Mouse (Mus musculus) skeletal muscle tissue, adult 2 months (tissue): ENCODE measurements around the gene Igsf8.

Experiments used
- DNase-seq: peaks from one replicate; pipeline ENCODE4 v3.0.0-alpha.2; 2012; ENCODE audit warnings: low read depth, low spot score

Gene Igsf8

DNA sequence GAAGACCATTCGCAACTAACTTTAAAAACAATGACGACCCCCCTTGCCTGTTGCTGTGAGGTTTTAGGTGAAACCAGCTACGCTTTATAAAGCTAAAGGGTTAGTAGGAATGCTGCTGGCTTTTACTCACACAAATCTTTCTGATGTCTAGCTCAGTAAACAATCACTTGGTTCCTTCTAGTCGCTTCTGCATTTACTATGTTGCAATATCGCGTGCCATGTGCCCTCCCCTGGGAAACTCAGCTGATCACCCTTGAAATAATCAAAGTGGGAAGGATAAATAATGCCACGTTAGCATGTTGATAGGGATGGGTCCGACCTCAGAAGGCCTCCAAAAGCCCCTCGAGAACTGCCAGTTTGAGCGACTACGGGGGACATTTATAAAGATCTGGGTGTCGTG lies 85.9 kb downstream of the Igsf8 start:
- DNase-seq: no peak

GRCm38 (mm10) chr1:172349504-172349903 lies 88.1 kb downstream of the Igsf8 start:
- no peak for DNase-seq

DNA sequence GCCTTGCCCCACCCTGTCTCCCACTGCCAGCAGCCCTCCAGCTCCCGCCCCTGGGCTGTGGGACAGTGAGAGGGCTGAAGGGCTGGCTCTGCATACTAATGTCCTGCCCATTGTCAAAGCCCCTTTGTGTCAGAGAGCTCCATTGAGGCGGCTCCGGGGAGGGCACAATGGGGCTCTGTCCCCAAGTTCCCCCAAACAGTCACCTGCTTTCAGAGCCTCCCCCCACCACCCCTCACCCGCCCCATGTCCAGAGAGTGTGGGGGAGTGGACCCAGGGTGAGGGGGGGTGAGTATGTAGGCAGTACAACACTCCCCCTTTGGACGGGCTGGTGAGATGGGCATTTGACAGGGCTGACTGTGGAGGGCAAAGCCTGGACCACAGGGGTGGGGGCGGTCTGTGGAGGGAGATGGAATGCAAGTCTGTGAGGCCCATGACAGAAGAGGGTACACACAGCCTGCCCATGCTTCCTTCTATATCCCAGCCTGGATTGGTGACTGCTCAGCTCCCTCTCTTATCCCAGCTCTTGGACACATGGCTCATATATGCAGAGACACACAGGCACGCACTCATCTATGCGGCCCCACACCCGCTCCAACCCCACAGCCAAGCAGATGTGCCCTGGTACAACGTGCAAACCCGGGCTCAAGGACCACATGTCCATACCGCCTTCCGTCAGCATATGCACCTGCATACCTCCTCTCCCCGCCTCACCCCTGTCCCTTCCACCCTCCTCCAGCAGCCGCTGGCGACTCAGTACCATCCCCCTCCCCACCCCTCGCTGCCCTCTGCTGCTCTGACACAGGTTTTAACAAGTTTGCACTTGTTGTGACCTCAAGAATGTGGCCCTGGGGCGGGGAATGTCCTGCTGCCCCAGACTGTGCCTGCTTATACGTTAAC lies 88.7 kb downstream of the Igsf8 start:
- DNase-seq: no peak

DNA sequence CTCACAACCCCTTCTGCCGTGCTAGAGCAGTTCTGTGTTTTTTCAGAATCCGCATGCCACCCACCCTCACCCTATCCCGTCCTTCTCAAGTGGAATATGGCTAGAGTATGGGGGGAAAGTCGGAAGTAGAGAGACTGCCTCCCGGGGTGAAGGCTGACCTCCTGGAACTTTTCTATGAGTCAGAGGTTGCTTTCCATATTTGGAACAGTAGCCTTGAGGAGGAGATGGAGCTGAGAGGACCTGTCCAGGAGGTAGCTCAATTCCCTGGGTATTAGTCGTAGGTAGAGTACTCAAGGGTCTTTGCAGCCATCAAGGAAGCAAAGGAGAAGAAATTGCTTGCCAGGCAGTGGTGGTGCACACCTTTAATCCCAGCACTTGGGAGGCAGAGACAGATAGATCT lies 90.6 kb downstream of the Igsf8 start:
- DNase-seq: no peak

DNA sequence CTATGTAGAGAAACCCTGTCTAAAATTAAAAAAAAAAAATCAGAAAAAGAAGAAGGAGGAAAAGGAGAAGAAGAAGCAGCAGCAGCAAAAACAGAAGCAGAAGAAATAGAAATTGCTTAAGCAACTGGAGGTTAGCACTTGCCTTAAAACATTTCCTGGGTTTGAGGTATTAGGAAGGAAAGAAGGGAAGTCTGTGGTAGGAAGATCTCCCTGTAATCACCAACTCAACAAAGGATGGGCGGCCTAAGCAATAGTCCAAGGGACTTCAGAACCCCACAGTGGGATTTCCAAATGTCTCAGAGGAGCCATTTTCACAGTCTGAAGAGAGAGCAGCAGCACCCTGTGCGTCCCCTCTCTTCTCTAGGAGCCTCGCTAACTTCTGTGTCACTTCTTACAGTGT lies 91.0 kb downstream of the Igsf8 start:
- DNase-seq: no peak

GRCm38 (mm10) chr1:172355336-172355735 lies 93.9 kb downstream of the Igsf8 start:
- DNase-seq: no peak

- DNase-seq: no peak
These were observed 96.1 kb downstream of the Igsf8 start for GRCm38 (mm10) chr1:172357550-172357949.

DNA sequence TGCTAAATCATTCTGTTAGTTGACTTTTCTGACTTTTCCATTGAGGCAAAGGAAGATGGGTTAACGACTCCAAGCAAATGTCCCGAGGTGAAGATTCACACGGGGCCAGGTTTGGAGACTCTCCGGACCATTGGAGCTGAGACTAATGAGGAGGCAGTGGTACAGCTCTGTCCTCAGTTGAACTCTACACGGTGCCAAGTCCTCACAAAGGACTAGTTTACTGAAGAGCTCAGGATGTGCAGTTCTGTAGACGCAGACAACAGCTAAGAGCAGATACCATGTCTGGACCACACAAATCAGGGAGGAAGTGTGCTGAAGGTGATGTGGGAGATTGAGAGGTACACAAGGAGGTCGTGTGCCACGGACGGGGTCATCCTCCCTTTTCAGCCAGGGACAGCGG lies 96.9 kb downstream of the Igsf8 start:
- DNase-seq: no peak

- DNase-seq: no peak
These were observed 103.2 kb downstream of the Igsf8 start for GRCm38 (mm10) chr1:172364684-172365083.

DNA sequence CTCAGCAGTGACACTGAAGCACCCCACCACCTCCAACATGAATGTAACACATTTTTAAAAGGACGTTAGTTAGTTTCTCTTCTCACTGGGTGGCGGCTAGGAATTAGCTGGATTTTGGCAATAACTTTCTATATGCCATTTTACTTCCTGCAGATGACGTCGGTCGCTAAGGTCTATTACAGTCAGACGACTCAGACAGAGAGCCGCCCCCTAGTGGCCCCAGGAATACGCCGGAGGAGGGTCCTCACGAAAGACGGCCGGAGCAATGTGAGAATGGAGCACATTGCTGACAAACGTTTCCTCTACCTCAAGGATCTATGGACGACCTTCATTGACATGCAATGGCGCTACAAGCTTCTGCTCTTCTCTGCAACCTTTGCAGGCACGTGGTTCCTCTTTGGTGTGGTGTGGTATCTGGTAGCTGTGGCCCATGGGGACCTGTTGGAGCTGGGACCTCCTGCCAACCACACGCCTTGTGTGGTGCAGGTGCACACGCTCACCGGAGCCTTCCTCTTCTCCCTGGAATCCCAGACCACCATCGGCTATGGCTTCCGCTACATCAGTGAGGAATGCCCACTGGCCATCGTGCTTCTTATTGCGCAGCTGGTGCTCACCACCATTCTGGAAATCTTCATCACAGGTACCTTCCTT lies 107.5 kb downstream of the Igsf8 start:
- no peak for DNase-seq
